Mouse (Mus musculus) hindbrain, embryonic 10.5 days (tissue): ENCODE results near the gene Tcp1. TPM values are rescaled to one million over a fixed set of nuclear protein-coding genes. Genes with fewer than 3 reads are reported as not detected.
"Not testable (repeated sequence)": the region's sequence is repeated elsewhere in the genome, so short reads cannot be mapped to it uniquely, and the experiment has no call there.

Source experiments
- DNase-seq: peaks from one replicate; pipeline ENCODE4 v3.0.0-alpha.2; 2017; ENCODE audit warnings: low spot score
- H3K27ac ChIP-seq: fragments of 300-500 bp; sonication (generic); 2 replicates; pipeline ENCODE4 v1.5.1; 2016; ENCODE audit warnings: mild to moderate bottlenecking, moderate library complexity
- H3K27me3 ChIP-seq: fragments of 300-500 bp; sonication (generic); 2 replicates; pipeline ENCODE4 v1.6.1; 2016; ENCODE audit warnings: mild to moderate bottlenecking; ENCODE audit not compliant: poor library complexity, insufficient read depth, severe bottlenecking
- H3K36me3 ChIP-seq: fragments of 300-500 bp; sonication (generic); 2 replicates; pipeline ENCODE4 v1.6.1; 2016; ENCODE audit warnings: mild to moderate bottlenecking, moderate library complexity
- H3K4me1 ChIP-seq: fragments of 300-500 bp; sonication (generic); replicated peaks from 2 replicates; pipeline ENCODE4 v1.6.1; 2016; ENCODE audit warnings: mild to moderate bottlenecking
- H3K4me3 ChIP-seq: fragments of 300-500 bp; sonication (generic); 2 replicates; pipeline ENCODE4 v1.5.1; 2016; ENCODE audit warnings: mild to moderate bottlenecking, moderate library complexity
- H3K9me3 ChIP-seq: fragments of 300-500 bp; sonication (generic); 2 replicates; pipeline ENCODE4 v1.6.1; 2016; ENCODE audit warnings: mild to moderate bottlenecking, moderate library complexity
- WGBS: fragments of 180-500 bp; shearing (Covaris S2); methylation state at CpG from one replicate; pipeline ENCODE4 v1.1.7; 2016; 5-methylcytosine and 5-hydroxymethylcytosine counted together
- polyA plus RNA-seq: library from polyadenylated mRNA; unstranded; fragments of >200 nt; fragmentation: Nextera tagmentation; extraction: Ambion mirVana; gene quantifications from 2 replicates; pipeline ENCODE4 v1.2.1, GENCODE M21; 2016

Tcp1 gene
- polyA plus RNA-seq, 1 experiment from 2014 or later, result 430 TPM

GRCm38 (mm10) chr17:12959377-12959776 is 43.9 kb downstream of the Tcp1 start:
- not testable (repeated sequence) for H3K27ac ChIP-seq, H3K9me3 ChIP-seq, H3K27me3 ChIP-seq, DNase-seq
- Histone ChIP-seq H3K36me3 (peaks cover 26% of the 10 kb centered on the region), H3K4me1 (peaks cover 18% of the 10 kb centered on the region), H3K4me3 (peak overlapping the region; percentile 43)
- WGBS, result 54% methylated on average over 2 of the region's 2 CpGs

- Histone ChIP-seq H3K27me3 (no peaks in the 10 kb centered on the region), H3K4me1 (peaks cover 18% of the 10 kb centered on the region), H3K9me3 (no peaks in the 10 kb centered on the region), H3K4me3 (peak within 1 kb of the TSS; percentile 75), H3K27ac (peak within 1 kb of the TSS; percentile 91), H3K36me3 (peaks cover 31% of the 10 kb centered on the region)
- WGBS, result under 1% methylated on average over 42 of the region's 42 CpGs
- DNase-seq, result peak; percentile 93
Measured at GRCm38 (mm10) chr17:12960331-12960873, 44.9 kb downstream of the Tcp1 start, which contains the start of gene Acat2. Gene Acat2 (minus strand): TSS chr17:12960747.

- WGBS, result 88% methylated on average over 3 of the region's 3 CpGs
- H3K36me3 ChIP-seq, result peaks cover 38% of the 10 kb centered on the region
- no peak for DNase-seq
- H3K27me3 ChIP-seq, result no peaks in the 10 kb centered on the region
- H3K4me1 ChIP-seq, result peaks cover 15% of the 10 kb centered on the region
- H3K4me3 ChIP-seq, result no peak overlapping the region
- no peaks in the 10 kb centered on the region for H3K9me3 ChIP-seq
- H3K27ac ChIP-seq, result no peak overlapping the region
Measured at GRCm38 (mm10) chr17:12963476-12963875, 48.0 kb downstream of the Tcp1 start.

- no peaks in the 10 kb centered on the region for H3K9me3 ChIP-seq
- peaks cover 71% of the 10 kb centered on the region for H3K36me3 ChIP-seq
- DNase-seq, result no peak
- 93% methylated on average over 2 of the region's 2 CpGs for WGBS
- H3K27ac ChIP-seq, result no peak overlapping the region
- H3K27me3 ChIP-seq, result no peaks in the 10 kb centered on the region
- no peaks in the 10 kb centered on the region for H3K4me1 ChIP-seq
- H3K4me3 ChIP-seq, result no peak overlapping the region
Measured at GRCm38 (mm10) chr17:12967173-12967572, 51.7 kb downstream of the Tcp1 start.

- H3K4me3 ChIP-seq, result no peak overlapping the region
- DNase-seq, result no peak
- WGBS, result 88% methylated on average over 2 of the region's 2 CpGs
- H3K27ac ChIP-seq, result no peak overlapping the region
- H3K4me1 ChIP-seq, result no peaks in the 10 kb centered on the region
- no peaks in the 10 kb centered on the region for H3K27me3 ChIP-seq
- H3K36me3 ChIP-seq, result peaks cover 88% of the 10 kb centered on the region
- H3K9me3 ChIP-seq, result no peaks in the 10 kb centered on the region
Measured at GRCm38 (mm10) chr17:12973851-12974250, 58.4 kb downstream of the Tcp1 start.

Other genes with a start within 250 kb of the Tcp1 start
- not detected in 2 replicates for gene Slc22a1, start 239.9 kb upstream of the Tcp1 start, polyA plus RNA-seq
- gene Igf2r, start 146.0 kb upstream of the Tcp1 start, polyA plus RNA-seq, result 17.3 and 20.8 TPM in 2 replicates
- 0.22 and 0.89 TPM in 2 replicates for gene Mas1, start 47.6 kb upstream of the Tcp1 start, polyA plus RNA-seq
- gene Mrgprh, start 39.7 kb upstream of the Tcp1 start, polyA plus RNA-seq, result not detected in 2 replicates
- gene Pnldc1, start 5.5 kb upstream of the Tcp1 start, polyA plus RNA-seq, result 2.4 and 2.9 TPM in 2 replicates
- 175 and 190 TPM in 2 replicates for gene Mrpl18, start 644 bp downstream of the Tcp1 start, polyA plus RNA-seq
- gene Acat3, start 24.9 kb downstream of the Tcp1 start, polyA plus RNA-seq, result 0.60 and 0.84 TPM in 2 replicates
- gene Acat2, start 45.0 kb downstream of the Tcp1 start, polyA plus RNA-seq, result 384 and 451 TPM in 2 replicates
- gene Wtap, start 78.5 kb downstream of the Tcp1 start, polyA plus RNA-seq, result 116 and 124 TPM in 2 replicates
- 104 and 108 TPM in 2 replicates for gene Sod2, start 91.1 kb downstream of the Tcp1 start, polyA plus RNA-seq
- gene Gpr31b, start 136.6 kb downstream of the Tcp1 start, polyA plus RNA-seq, result not detected in 2 replicates
- 0.08 and 0.10 TPM in 2 replicates for gene Tcp10b, start 145.4 kb downstream of the Tcp1 start, polyA plus RNA-seq
- not detected in 2 replicates for gene Unc93a, start 216.1 kb downstream of the Tcp1 start, polyA plus RNA-seq